Mouse (Mus musculus): ENCODE measurements around the gene Gm21973. TPM values are rescaled to one million over a fixed set of nuclear protein-coding genes. Genes with fewer than 3 reads are reported as not detected.

Gm21973 gene
- polyA plus RNA-seq, 1 experiment: not detected

- no peak for TF ChIP-seq CTCF (IDR thresholded peaks at IDR 0.05; ENCODE audit: borderline replicate concordance, insufficient read depth, low read depth, low read length)
- 77% methylated on average over 9 of the region's 9 CpGs for WGBS
- no peaks in the 10 kb centered on the region for H3K27me3 ChIP-seq (ENCODE audit: control insufficient read depth, insufficient read depth, low read length)
- no peak for DNase-seq
- no peak within 1 kb of the TSS for H3K27ac ChIP-seq (ENCODE audit: insufficient read depth, low read length)
- H3K4me1 ChIP-seq (ENCODE audit: control insufficient read depth, insufficient read depth, low read length): no peaks in the 10 kb centered on the region
- no peak within 1 kb of the TSS for H3K4me3 ChIP-seq (replicated peaks; ENCODE audit: insufficient read depth, low read depth, low read length)
Observed at GRCm38 (mm10) chr15:10358039-10358948, 33.1 kb downstream of the Gm21973 start, which contains the start of gene Agxt2. Gene Agxt2 (plus strand): TSS chr15:10358532.

GRCm38 (mm10) chr15:10366331-10366730 lies 41.2 kb downstream of the Gm21973 start:
- no peak for DNase-seq
- 85% methylated on average over 2 of the region's 2 CpGs for WGBS
- no peaks in the 10 kb centered on the region for H3K27me3 ChIP-seq (ENCODE audit: control insufficient read depth, insufficient read depth, low read length)
- H3K27ac ChIP-seq (ENCODE audit: insufficient read depth, low read length): no peak overlapping the region
- no peaks in the 10 kb centered on the region for H3K4me1 ChIP-seq (ENCODE audit: control insufficient read depth, insufficient read depth, low read length)
- TF ChIP-seq POLR2A (IDR thresholded peaks at IDR 0.05; ENCODE audit: borderline replicate concordance, insufficient read depth, low read length) (no peak), CTCF (IDR thresholded peaks at IDR 0.05; ENCODE audit: borderline replicate concordance, insufficient read depth, low read depth, low read length) (no peak)
- H3K4me3 ChIP-seq (replicated peaks; ENCODE audit: insufficient read depth, low read depth, low read length): no peak overlapping the region

GRCm38 (mm10) chr15:10375404-10375803 lies 50.2 kb downstream of the Gm21973 start:
- WGBS: 89% methylated on average over 3 of the region's 3 CpGs
- Histone ChIP-seq H3K27ac (ENCODE audit: insufficient read depth, low read length) (no peak overlapping the region), H3K27me3 (ENCODE audit: control insufficient read depth, insufficient read depth, low read length) (no peaks in the 10 kb centered on the region), H3K4me3 (replicated peaks; ENCODE audit: insufficient read depth, low read depth, low read length) (no peak overlapping the region), H3K4me1 (ENCODE audit: control insufficient read depth, insufficient read depth, low read length) (no peaks in the 10 kb centered on the region)
- no peak for TF ChIP-seq POLR2A (IDR thresholded peaks at IDR 0.05; ENCODE audit: borderline replicate concordance, insufficient read depth, low read length)
- no peak for TF ChIP-seq CTCF (IDR thresholded peaks at IDR 0.05; ENCODE audit: borderline replicate concordance, insufficient read depth, low read depth, low read length)
- DNase-seq: no peak

- no peak overlapping the region for H3K4me3 ChIP-seq (replicated peaks; ENCODE audit: insufficient read depth, low read depth, low read length)
- H3K27ac ChIP-seq (ENCODE audit: insufficient read depth, low read length): no peak overlapping the region
- H3K4me1 ChIP-seq (ENCODE audit: control insufficient read depth, insufficient read depth, low read length): no peaks in the 10 kb centered on the region
- DNase-seq: no peak
- H3K27me3 ChIP-seq (ENCODE audit: control insufficient read depth, insufficient read depth, low read length): no peaks in the 10 kb centered on the region
- WGBS: 82% methylated on average over 4 of the region's 4 CpGs
- no peak for TF ChIP-seq CTCF (IDR thresholded peaks at IDR 0.05; ENCODE audit: borderline replicate concordance, insufficient read depth, low read depth, low read length)
- no peak for TF ChIP-seq POLR2A (IDR thresholded peaks at IDR 0.05; ENCODE audit: borderline replicate concordance, insufficient read depth, low read length)
Observed at GRCm38 (mm10) chr15:10378338-10378959, 53.3 kb downstream of the Gm21973 start.

GRCm38 (mm10) chr15:10379757-10380458 lies 54.7 kb downstream of the Gm21973 start:
- H3K4me1 ChIP-seq (ENCODE audit: control insufficient read depth, insufficient read depth, low read length): no peaks in the 10 kb centered on the region
- no peak for TF ChIP-seq POLR2A (IDR thresholded peaks at IDR 0.05; ENCODE audit: borderline replicate concordance, insufficient read depth, low read length)
- no peak for TF ChIP-seq CTCF (IDR thresholded peaks at IDR 0.05; ENCODE audit: borderline replicate concordance, insufficient read depth, low read depth, low read length)
- no peak overlapping the region for H3K4me3 ChIP-seq (replicated peaks; ENCODE audit: insufficient read depth, low read depth, low read length)
- H3K27ac ChIP-seq (ENCODE audit: insufficient read depth, low read length): no peak overlapping the region
- no peak for DNase-seq
- WGBS: 89% methylated on average over 3 of the region's 3 CpGs
- H3K27me3 ChIP-seq (ENCODE audit: control insufficient read depth, insufficient read depth, low read length): no peaks in the 10 kb centered on the region

- TF ChIP-seq CTCF (IDR thresholded peaks at IDR 0.05; ENCODE audit: borderline replicate concordance, insufficient read depth, low read depth, low read length): no peak
- no peak for TF ChIP-seq POLR2A (IDR thresholded peaks at IDR 0.05; ENCODE audit: borderline replicate concordance, insufficient read depth, low read length)
- DNase-seq: no peak
- 77% methylated on average over 2 of the region's 2 CpGs for WGBS
- H3K27me3 ChIP-seq (ENCODE audit: control insufficient read depth, insufficient read depth, low read length): no peaks in the 10 kb centered on the region
- H3K4me3 ChIP-seq (replicated peaks; ENCODE audit: insufficient read depth, low read depth, low read length): no peak overlapping the region
- H3K4me1 ChIP-seq (ENCODE audit: control insufficient read depth, insufficient read depth, low read length): no peaks in the 10 kb centered on the region
- H3K27ac ChIP-seq (ENCODE audit: insufficient read depth, low read length): no peak overlapping the region
Observed at GRCm38 (mm10) chr15:10387263-10387662, 62.1 kb downstream of the Gm21973 start.

GRCm38 (mm10) chr15:10399795-10400194 lies 74.6 kb downstream of the Gm21973 start:
- H3K27me3 ChIP-seq (ENCODE audit: control insufficient read depth, insufficient read depth, low read length): no peaks in the 10 kb centered on the region
- H3K4me3 ChIP-seq (replicated peaks; ENCODE audit: insufficient read depth, low read depth, low read length): no peak overlapping the region
- 39% methylated on average over 2 of the region's 2 CpGs for whole genome bisulfite sequencing
- TF ChIP-seq POLR2A (IDR thresholded peaks at IDR 0.05; ENCODE audit: borderline replicate concordance, insufficient read depth, low read length): no peak
- TF ChIP-seq CTCF (IDR thresholded peaks at IDR 0.05; ENCODE audit: borderline replicate concordance, insufficient read depth, low read depth, low read length): no peak
- no peak for DNase-seq
- H3K4me1 ChIP-seq (ENCODE audit: control insufficient read depth, insufficient read depth, low read length): no peaks in the 10 kb centered on the region
- no peak overlapping the region for H3K27ac ChIP-seq (ENCODE audit: insufficient read depth, low read length)

Data from cerebellum, adult 2 months (tissue).